Mouse (Mus musculus) stomach, postnatal 0 days (tissue): Measurements from ENCODE around the gene Rreb1. TPM values are rescaled to one million over a fixed set of nuclear protein-coding genes. Genes with fewer than 3 reads are reported as not detected.
A peak's percentile ranks its signal among the peaks of the same experiment; 100 is the strongest.

Source experiments
- ATAC-seq: fragments of 200-750 bp; cut with Nextera tagmentation; 2 replicates; pipeline ENCODE4 v1.8.0; 2017; ENCODE audit not compliant: low FRiP score, low TSS enrichment
- DNase-seq: peaks from one replicate; pipeline ENCODE4 v3.0.0-alpha.2; 2016; ENCODE audit warnings: low spot score
- H3K27ac ChIP-seq: fragments of 300-500 bp; sonication (generic); replicated peaks from 2 replicates; pipeline ENCODE4 v1.5.1; 2014; ENCODE audit warnings: mild to moderate bottlenecking, control low read depth
- H3K27me3 ChIP-seq: fragments of 300-500 bp; sonication (generic); 2 replicates; pipeline ENCODE4 v1.6.1; 2014; ENCODE audit warnings: low read length; ENCODE audit not compliant: control insufficient read depth, insufficient read depth
- H3K36me3 ChIP-seq: fragments of 300-500 bp; sonication (generic); 2 replicates; pipeline ENCODE4 v1.6.1; 2014; ENCODE audit warnings: low read length, mixed read lengths; ENCODE audit not compliant: control insufficient read depth, insufficient read depth
- H3K4me1 ChIP-seq: fragments of 300-500 bp; sonication (generic); replicated peaks from 2 replicates; pipeline ENCODE4 v1.6.1; 2014; ENCODE audit warnings: antibody characterized with exemption; ENCODE audit not compliant: control insufficient read depth, insufficient read depth
- H3K4me2 ChIP-seq: fragments of 300-500 bp; sonication (generic); replicated peaks from 2 replicates; pipeline ENCODE4 v1.6.1; 2014; ENCODE audit warnings: low read depth, mild to moderate bottlenecking, control low read depth, moderate library complexity
- H3K4me3 ChIP-seq: fragments of 300-500 bp; sonication (generic); 2 replicates; pipeline ENCODE4 v1.5.1; 2014; ENCODE audit warnings: low read depth, low read length, control low read depth
- H3K9ac ChIP-seq: fragments of 300-500 bp; sonication (generic); 2 replicates; pipeline ENCODE4 v1.6.1; 2014; ENCODE audit warnings: mild to moderate bottlenecking, low read length, control low read depth, mixed read lengths
- H3K9me3 ChIP-seq: fragments of 300-500 bp; sonication (generic); 2 replicates; pipeline ENCODE4 v1.6.1; 2016; ENCODE audit warnings: low read length; ENCODE audit not compliant: control insufficient read depth
- CTCF ChIP-seq: IDR thresholded peaks from 2 replicates; pipeline ENCODE4 v1.5.1; 2016; ENCODE audit warnings: antibody characterized with exemption, low read depth, mild to moderate bottlenecking, moderate library complexity
- EP300 ChIP-seq: optimal IDR thresholded peaks from 2 replicates; pipeline ENCODE3; 2016; ENCODE audit warnings: antibody characterized with exemption
- WGBS: fragments of 180-500 bp; shearing (Covaris S2); extraction: QIAGEN DNeasy Blood & Tissue Kit; methylation state at CpG from one replicate; pipeline ENCODE4 v1.1.7; 2014; 5-methylcytosine and 5-hydroxymethylcytosine counted together
- polyA plus RNA-seq: library from polyadenylated mRNA; unstranded; fragments of >200 nt; fragmentation: Nextera tagmentation; extraction: Ambion mirVana; gene quantifications from 2 replicates; pipeline ENCODE4 v1.2.1, GENCODE M21; 2015

Rreb1 gene
- polyA plus RNA-seq, 1 experiment from 2014 or later = 6.0 TPM

DNA sequence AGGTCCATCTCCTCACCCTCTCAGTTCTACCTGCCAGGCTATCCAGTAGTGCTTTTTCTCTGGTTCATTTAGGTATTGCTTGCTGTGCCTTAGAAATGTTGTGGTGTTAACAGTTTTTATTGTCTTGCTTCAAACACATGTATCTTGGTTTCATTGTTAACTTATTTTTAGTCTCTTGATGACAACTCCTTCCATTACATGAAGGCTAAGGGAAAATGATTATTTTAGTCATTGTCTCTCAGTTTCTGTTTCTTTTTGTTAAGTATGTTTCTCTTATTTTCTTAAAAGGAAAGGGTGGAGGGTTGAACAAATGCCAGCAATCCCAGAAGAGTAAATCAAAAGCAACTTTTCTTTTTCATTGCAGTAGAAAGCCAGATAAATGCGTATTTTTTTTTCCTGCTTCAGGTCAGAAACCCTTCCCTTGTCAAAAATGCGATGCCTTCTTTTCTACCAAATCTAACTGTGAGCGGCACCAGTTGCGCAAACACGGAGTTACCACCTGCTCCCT is 163.0 kb downstream of the Rreb1 start:
- H3K4me2 ChIP-seq = no peak overlapping the region
- WGBS = 71% methylated on average over 5 of the region's 5 CpGs
- no peak overlapping the region for H3K27ac ChIP-seq
- DNase-seq (no peak), ATAC-seq (no peak)
- no peak for TF ChIP-seq EP300
- no peak for TF ChIP-seq CTCF
- no peak overlapping the region for H3K4me3 ChIP-seq
- peaks cover 2% of the 10 kb centered on the region; the same call in 1 of the 2 replicates for H3K4me1 ChIP-seq
- H3K36me3 ChIP-seq = no peaks in the 10 kb centered on the region
- H3K9me3 ChIP-seq = no peaks in the 10 kb centered on the region
- no peaks in the 10 kb centered on the region for H3K27me3 ChIP-seq
- no peak overlapping the region for H3K9ac ChIP-seq

DNA sequence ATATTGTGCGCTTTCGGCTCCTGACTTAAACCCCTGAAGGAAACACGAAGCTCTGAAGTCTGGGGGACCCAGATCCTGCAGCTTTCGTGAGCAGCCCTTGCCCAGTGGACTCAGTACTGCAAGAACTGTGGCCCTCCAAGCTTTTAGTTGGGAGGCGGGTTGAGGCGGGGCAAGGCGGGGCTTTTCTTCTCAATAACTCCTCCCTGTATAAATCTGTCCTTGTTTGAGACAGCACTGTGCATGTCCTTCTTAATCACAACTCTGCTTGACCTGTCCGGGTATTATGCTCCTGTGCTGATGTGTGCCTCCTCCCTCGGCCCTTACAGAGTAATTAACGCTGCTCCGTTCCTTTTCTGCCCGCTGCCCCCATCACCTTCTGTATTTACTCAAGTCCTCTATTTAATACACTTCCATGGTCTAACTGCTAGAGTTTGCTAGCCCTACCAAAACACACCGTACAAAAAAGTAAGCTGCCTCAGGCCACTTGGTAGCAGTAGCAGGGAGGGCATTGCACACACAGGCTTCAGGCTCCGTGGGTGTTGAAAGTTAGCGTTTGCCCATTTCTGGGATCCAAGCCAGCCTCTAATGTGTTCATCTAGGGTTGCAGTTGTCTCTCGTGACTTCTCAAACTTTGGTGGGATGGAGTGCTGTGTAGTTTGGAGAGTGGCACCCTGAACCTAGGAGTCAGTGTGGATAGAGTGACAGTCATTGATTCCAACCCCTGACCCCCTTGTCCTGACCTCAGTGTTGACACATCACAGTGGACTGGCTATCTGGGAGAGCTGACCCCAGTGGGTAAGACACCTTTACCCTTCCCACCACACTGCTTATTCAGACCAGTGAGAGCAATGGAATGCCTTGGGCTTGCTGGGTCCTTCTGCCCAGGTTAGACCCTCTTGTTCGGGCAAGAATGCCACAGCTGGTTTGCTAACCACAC is 164.0 kb downstream of the Rreb1 start:
- ATAC-seq (peak; percentile 30; the same call in 1 of the 2 replicates), DNase-seq (no peak)
- no peaks in the 10 kb centered on the region for H3K9me3 ChIP-seq
- WGBS = 55% methylated on average over 17 of the region's 17 CpGs
- no peak overlapping the region for H3K9ac ChIP-seq
- peaks cover 2% of the 10 kb centered on the region; the same call in 1 of the 2 replicates for H3K4me1 ChIP-seq
- H3K27me3 ChIP-seq = no peaks in the 10 kb centered on the region
- H3K36me3 ChIP-seq = peaks cover 3% of the 10 kb centered on the region; the same call in 1 of the 2 replicates
- 0 out of 2 replicates have a peak overlapping the region, but pooled peaks have one; percentile 13 for H3K27ac ChIP-seq
- H3K4me2 ChIP-seq = no peak overlapping the region
- no peak overlapping the region for H3K4me3 ChIP-seq
- no peak for TF ChIP-seq EP300
- no peak for TF ChIP-seq CTCF

DNA sequence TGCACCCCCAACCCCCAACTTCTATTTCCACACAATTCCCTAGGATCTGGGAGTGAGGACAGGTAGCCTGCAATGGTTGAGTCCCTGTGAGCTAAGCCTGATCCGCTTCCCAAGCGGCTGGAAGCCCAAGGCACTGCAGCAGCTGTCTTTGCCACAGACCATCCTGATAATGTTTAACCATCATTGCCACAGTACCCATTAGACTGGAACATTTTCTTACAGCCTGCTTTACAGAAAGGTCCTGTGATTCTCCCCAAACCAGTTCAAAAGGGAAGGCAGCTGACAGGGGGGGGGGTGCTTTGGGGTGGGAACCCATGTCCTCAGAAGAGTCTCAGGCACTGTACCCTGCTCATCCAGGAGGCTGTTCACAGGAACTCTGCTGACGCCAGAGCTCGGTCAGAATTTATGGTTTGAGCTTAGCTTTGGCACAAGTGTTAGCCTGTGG is 164.7 kb downstream of the Rreb1 start:
- Histone ChIP-seq H3K27ac (no peak overlapping the region), H3K4me1 (peaks cover 2% of the 10 kb centered on the region; the same call in 1 of the 2 replicates), H3K27me3 (no peaks in the 10 kb centered on the region), H3K9ac (no peak overlapping the region), H3K9me3 (no peaks in the 10 kb centered on the region), H3K36me3 (peaks cover 9% of the 10 kb centered on the region; the same call in 1 of the 2 replicates), H3K4me2 (no peak overlapping the region), H3K4me3 (no peak overlapping the region)
- no peak for ATAC-seq
- DNase-seq = no peak
- 49% methylated on average over 4 of the region's 4 CpGs for WGBS
- TF ChIP-seq CTCF (no peak), EP300 (no peak)

DNA sequence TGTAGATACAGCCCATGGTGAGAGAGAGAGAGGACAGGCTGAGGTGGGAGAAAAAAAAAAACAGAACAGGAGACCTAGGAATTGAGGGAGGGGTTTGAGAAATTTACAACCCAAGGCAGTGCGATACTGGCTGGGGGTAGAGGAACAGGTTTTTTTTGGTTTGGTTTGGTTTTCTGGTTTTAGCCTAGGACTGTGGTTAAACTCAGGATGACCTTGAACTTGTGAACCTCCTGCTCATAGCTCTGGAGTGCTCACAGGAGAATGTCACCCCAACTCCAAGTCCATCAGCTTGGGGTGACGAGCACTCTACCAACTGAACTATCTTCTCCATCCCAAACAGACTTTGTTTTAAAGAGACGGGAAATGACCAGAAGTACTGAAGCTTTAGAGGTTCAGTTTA is 165.3 kb downstream of the Rreb1 start:
- 75% methylated on average over 3 of the region's 3 CpGs for WGBS
- no peaks in the 10 kb centered on the region for H3K9me3 ChIP-seq
- no peaks in the 10 kb centered on the region for H3K27me3 ChIP-seq
- H3K4me1 ChIP-seq = peaks cover 2% of the 10 kb centered on the region; the same call in 1 of the 2 replicates
- H3K4me3 ChIP-seq = no peak overlapping the region
- no peak overlapping the region for H3K9ac ChIP-seq
- DNase-seq (no peak), ATAC-seq (no peak)
- H3K36me3 ChIP-seq = peaks cover 15% of the 10 kb centered on the region; the same call in 1 of the 2 replicates
- H3K27ac ChIP-seq = no peak overlapping the region
- TF ChIP-seq EP300 = no peak
- no peak for TF ChIP-seq CTCF
- no peak overlapping the region for H3K4me2 ChIP-seq

DNA sequence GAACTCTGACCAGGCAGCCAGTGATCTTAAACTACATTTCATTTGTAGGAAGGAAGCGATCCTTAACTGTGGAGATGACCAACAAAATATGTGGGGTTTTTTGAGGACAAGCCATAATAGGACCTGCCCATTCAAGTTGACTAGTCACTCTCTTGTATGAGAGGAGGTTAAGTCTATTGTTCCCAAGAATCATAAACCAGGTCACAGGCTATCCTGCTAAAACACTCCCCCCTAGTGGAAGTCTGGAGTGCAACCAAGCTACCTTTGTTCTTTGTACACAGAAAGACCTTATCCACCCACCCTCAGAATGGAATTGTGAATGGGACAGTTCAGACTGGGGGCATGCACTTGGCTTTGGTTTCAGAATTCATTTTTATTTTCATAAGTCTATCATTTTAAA is 166.1 kb downstream of the Rreb1 start:
- Histone ChIP-seq H3K9me3 (no peaks in the 10 kb centered on the region), H3K4me1 (peaks cover 2% of the 10 kb centered on the region; the same call in 1 of the 2 replicates), H3K27me3 (no peaks in the 10 kb centered on the region), H3K4me3 (no peak overlapping the region), H3K4me2 (no peak overlapping the region), H3K36me3 (peaks cover 22% of the 10 kb centered on the region; the same call in 1 of the 2 replicates), H3K27ac (no peak overlapping the region), H3K9ac (no peak overlapping the region)
- no peak for ATAC-seq
- no peak for DNase-seq
- TF ChIP-seq EP300 (no peak), CTCF (peak; percentile 80)
- WGBS = 76% methylated on average over 1 of the region's 1 CpGs

DNA sequence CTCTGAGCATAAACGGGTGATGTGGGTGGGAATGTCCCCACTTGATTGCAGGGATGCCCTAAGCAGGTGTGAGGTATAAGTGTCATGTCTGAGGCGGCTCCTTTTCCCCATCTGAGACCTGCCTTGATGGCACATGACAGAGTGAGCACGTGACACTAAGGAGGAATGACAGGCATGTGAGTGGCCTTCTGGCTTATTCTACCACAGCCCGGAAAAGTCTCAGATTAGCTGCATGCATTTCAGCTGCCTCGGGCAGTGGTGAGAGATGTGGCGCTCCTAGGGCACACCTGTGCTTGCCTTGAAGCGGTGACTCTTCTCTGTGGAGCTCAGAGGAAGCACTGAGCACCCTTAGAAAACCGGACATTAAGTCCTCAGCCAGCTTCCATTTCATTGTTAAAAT is 167.2 kb downstream of the Rreb1 start:
- TF ChIP-seq EP300 (no peak), CTCF (no peak)
- 78% methylated on average over 8 of the region's 8 CpGs for WGBS
- no peaks in the 10 kb centered on the region for H3K27me3 ChIP-seq
- H3K4me1 ChIP-seq = peaks cover 2% of the 10 kb centered on the region; the same call in 1 of the 2 replicates
- no peak overlapping the region for H3K4me3 ChIP-seq
- no peak for ATAC-seq
- peaks cover 26% of the 10 kb centered on the region; the same call in 1 of the 2 replicates for H3K36me3 ChIP-seq
- no peak overlapping the region for H3K9ac ChIP-seq
- H3K9me3 ChIP-seq = no peaks in the 10 kb centered on the region
- no peak overlapping the region for H3K4me2 ChIP-seq
- no peak overlapping the region for H3K27ac ChIP-seq
- no peak for DNase-seq
